In genomic region chr1:74397919-74398451, GRCm38 (mm10) we compare ENCODE assay signal across 8 mouse cellular contexts. TPM values are rescaled to one million over a fixed set of nuclear protein-coding genes. Genes with fewer than 3 reads are reported as not detected.
DNase-seq lines count a peak whose midpoint lies in the region; ATAC-seq and TF ChIP-seq lines count a peak whose summit lies in the region.

No protein-coding gene starts in this region.

- TF ChIP-seq CTCF in bone marrow macrophage, adult 2 months (IDR thresholded peaks at IDR 0.05; ENCODE audit: low read depth, low read length): 0 out of 2 replicates have a peak, but pooled peaks have one; percentile 10
- TF ChIP-seq CTCF in lung, adult 2 months (IDR thresholded peaks at IDR 0.05; ENCODE audit: insufficient read depth, low read length): peak; percentile 60

- peak overlapping the region; percentile 91 for H3K4me2 ChIP-seq in heart, embryonic 13.5 days
- peak overlapping the region; percentile 90 for H3K4me2 ChIP-seq in kidney, embryonic 15.5 days
- peak overlapping the region; percentile 75 for H3K4me2 ChIP-seq in neural tube, embryonic 14.5 days (ENCODE audit: low read depth, low read length)

- H3K27me3 ChIP-seq in heart, embryonic 13.5 days (replicated peaks): no peaks in the 10 kb centered on the region
- no peaks in the 10 kb centered on the region for H3K27me3 ChIP-seq in kidney, embryonic 15.5 days
- no peaks in the 10 kb centered on the region for H3K27me3 ChIP-seq in neural tube, embryonic 14.5 days (ENCODE audit: control insufficient read depth, insufficient read depth, low read length)

- peak overlapping the region; percentile 83 for H3K9ac ChIP-seq in heart, embryonic 13.5 days
- peak overlapping the region; percentile 55 for H3K9ac ChIP-seq in kidney, embryonic 15.5 days
- peak overlapping the region; percentile 46; the same call in 1 of the 2 replicates for H3K9ac ChIP-seq in neural tube, embryonic 14.5 days (replicated peaks; ENCODE audit: low read depth, low read length)

- peak; percentile 68 to 82 for DNase-seq in CD8-positive naive resting alpha-beta T cell, adult 2 months (ENCODE audit: low read depth in 2 of 2, low spot score in 2 of 2)
- peak; percentile 71 for DNase-seq in lung, adult 2 months
- peak; percentile 63 for DNase-seq in testis, postnatal 14 days (ENCODE audit: low spot score)

- no peak for TF ChIP-seq POLR2A in bone marrow macrophage, adult 2 months (IDR thresholded peaks at IDR 0.05; ENCODE audit: borderline replicate concordance, low read depth, low read length)
- TF ChIP-seq POLR2A in lung, adult 2 months (IDR thresholded peaks at IDR 0.05; ENCODE audit: borderline replicate concordance, extremely low read depth, low read depth, low read length): peak; percentile 16; the same call in 1 of the 2 replicates

- peaks cover 26% of the 10 kb centered on the region for H3K36me3 ChIP-seq in heart, embryonic 13.5 days
- peaks cover 24% of the 10 kb centered on the region for H3K36me3 ChIP-seq in kidney, embryonic 15.5 days
- peaks cover 9% of the 10 kb centered on the region for H3K36me3 ChIP-seq in neural tube, embryonic 14.5 days (ENCODE audit: control insufficient read depth, insufficient read depth, low read length)

- no peaks in the 10 kb centered on the region for H3K9me3 ChIP-seq in heart, embryonic 13.5 days
- H3K9me3 ChIP-seq in kidney, embryonic 15.5 days (replicated peaks): no peaks in the 10 kb centered on the region
- no peaks in the 10 kb centered on the region for H3K9me3 ChIP-seq in neural tube, embryonic 14.5 days (ENCODE audit: control insufficient read depth, low read length)

- ATAC-seq in erythroblast, adult 5-6 weeks (replicated peaks; ENCODE audit: low FRiP score, poor library complexity, severe bottlenecking): peak; percentile 40
- ATAC-seq in heart, embryonic 13.5 days (ENCODE audit: extremely low read depth, insufficient number of reproducible peaks, low FRiP score, low TSS enrichment): no peak
- ATAC-seq in kidney, embryonic 15.5 days (replicated peaks; ENCODE audit: low FRiP score): peak; percentile 57
- peak; percentile 49 for ATAC-seq in neural tube, embryonic 14.5 days (ENCODE audit: low read depth)

- peak overlapping the region; percentile 61 for H3K4me3 ChIP-seq in bone marrow macrophage, adult 2 months (ENCODE audit: insufficient read depth, low read length)
- peak overlapping the region; percentile 54 for H3K4me3 ChIP-seq in heart, embryonic 13.5 days
- H3K4me3 ChIP-seq in kidney, embryonic 15.5 days (replicated peaks): peak overlapping the region; percentile 48
- peak overlapping the region; percentile 65 for H3K4me3 ChIP-seq in lung, adult 2 months (replicated peaks; ENCODE audit: extremely low read depth, low read depth, low read length)
- peak overlapping the region; percentile 42 for H3K4me3 ChIP-seq in neural tube, embryonic 14.5 days (ENCODE audit: low read depth, low read length)

- peaks cover 6% of the 10 kb centered on the region for H3K4me1 ChIP-seq in bone marrow macrophage, adult 2 months (ENCODE audit: control insufficient read depth, insufficient read depth, low read length)
- peaks cover 28% of the 10 kb centered on the region for H3K4me1 ChIP-seq in heart, embryonic 13.5 days
- peaks cover 38% of the 10 kb centered on the region for H3K4me1 ChIP-seq in kidney, embryonic 15.5 days
- peaks cover 1% of the 10 kb centered on the region for H3K4me1 ChIP-seq in lung, adult 2 months (ENCODE audit: control insufficient read depth, insufficient read depth, low read length)
- 0 out of 2 replicates have a peak, but pooled peaks cover 4% of the 10 kb centered on the region for H3K4me1 ChIP-seq in neural tube, embryonic 14.5 days (ENCODE audit: control insufficient read depth, insufficient read depth, low read length)

- peak overlapping the region; percentile 78 for H3K27ac ChIP-seq in bone marrow macrophage, adult 2 months (ENCODE audit: insufficient read depth, low read depth, low read length)
- H3K27ac ChIP-seq in heart, embryonic 13.5 days (replicated peaks): peak overlapping the region; percentile 92
- H3K27ac ChIP-seq in kidney, embryonic 15.5 days: peak overlapping the region; percentile 97
- H3K27ac ChIP-seq in neural tube, embryonic 14.5 days (ENCODE audit: low read depth, low read length): peak overlapping the region; percentile 52; the same call in 1 of the 2 replicates

- 5% methylated on average over 11 of the region's 11 CpGs for WGBS in heart, embryonic 13.5 days
- WGBS in kidney, embryonic 15.5 days: 3% methylated on average over 11 of the region's 11 CpGs
- 3% methylated on average over 11 of the region's 11 CpGs for WGBS in lung, adult 2 months
- 4% methylated on average over 11 of the region's 11 CpGs for WGBS in neural tube, embryonic 14.5 days

RNA-seq across cellular contexts. Expression of gene Ctdsp1, which starts 6.7 kb away (rescaled TPM):
- polyA plus RNA-seq in bone marrow macrophage, adult 2 months (2012; ENCODE audit: insufficient read depth, insufficient read length, missing spikeins): 119 and 123 TPM in 2 replicates
- 30.7 and 40.5 TPM in 2 replicates for total RNA-seq in erythroblast, adult 5-6 weeks (2015; ENCODE audit: low replicate concordance)
- total RNA-seq in erythroblast, adult 5-6 weeks (2017; ENCODE audit: low replicate concordance): 10.5 and 22.8 TPM in 2 replicates
- polyA plus RNA-seq in heart, embryonic 13.5 days (2015; fragmentation: Nextera tagmentation; extraction: Ambion mirVana): 57.3 and 60.4 TPM in 2 replicates
- 81.1 and 82.0 TPM in 2 replicates for polyA plus RNA-seq in kidney, embryonic 15.5 days (2015; fragmentation: Nextera tagmentation; extraction: Ambion mirVana)
- polyA plus RNA-seq in lung, adult 2 months (2012; rRNA removed): 197 and 200 TPM in 2 replicates
- 12.5 and 19.0 TPM in 2 replicates for polyA plus RNA-seq in neural tube, embryonic 14.5 days (2014; fragmentation: Nextera tagmentation; extraction: Ambion mirVana)

RNA-seq across cellular contexts. Expression of gene Vil1, which starts 11.2 kb away (rescaled TPM):
- polyA plus RNA-seq in bone marrow macrophage, adult 2 months (2012; ENCODE audit: insufficient read depth, insufficient read length, missing spikeins): not detected in 2 replicates
- total RNA-seq in erythroblast, adult 5-6 weeks (2015; ENCODE audit: low replicate concordance): not detected in 2 replicates
- total RNA-seq in erythroblast, adult 5-6 weeks (2017; ENCODE audit: low replicate concordance): not detected in 2 replicates
- 0.19 and 0.45 TPM in 2 replicates for polyA plus RNA-seq in heart, embryonic 13.5 days (2015; fragmentation: Nextera tagmentation; extraction: Ambion mirVana)
- 11.5 and 12.3 TPM in 2 replicates for polyA plus RNA-seq in kidney, embryonic 15.5 days (2015; fragmentation: Nextera tagmentation; extraction: Ambion mirVana)
- polyA plus RNA-seq in lung, adult 2 months (2012; rRNA removed): 0.31 and 1.1 TPM in 2 replicates
- 0.17 and 0.20 TPM in 2 replicates for polyA plus RNA-seq in neural tube, embryonic 14.5 days (2014; fragmentation: Nextera tagmentation; extraction: Ambion mirVana)

RNA-seq across cellular contexts. Expression of gene Slc11a1, which starts 23.0 kb away (rescaled TPM):
- 539 and 588 TPM in 2 replicates for polyA plus RNA-seq in bone marrow macrophage, adult 2 months (2012; ENCODE audit: insufficient read depth, insufficient read length, missing spikeins)
- 20.2 and 37.0 TPM in 2 replicates for total RNA-seq in erythroblast, adult 5-6 weeks (2015; ENCODE audit: low replicate concordance)
- total RNA-seq in erythroblast, adult 5-6 weeks (2017; ENCODE audit: low replicate concordance): 3.0 and 12.7 TPM in 2 replicates
- 2.8 and 3.1 TPM in 2 replicates for polyA plus RNA-seq in heart, embryonic 13.5 days (2015; fragmentation: Nextera tagmentation; extraction: Ambion mirVana)
- 3.8 and 5.9 TPM in 2 replicates for polyA plus RNA-seq in kidney, embryonic 15.5 days (2015; fragmentation: Nextera tagmentation; extraction: Ambion mirVana)
- polyA plus RNA-seq in lung, adult 2 months (2012; rRNA removed): 33.3 and 41.8 TPM in 2 replicates
- polyA plus RNA-seq in neural tube, embryonic 14.5 days (2014; fragmentation: Nextera tagmentation; extraction: Ambion mirVana): 1.7 and 2.2 TPM in 2 replicates

RNA-seq across cellular contexts. Expression of gene Catip, which starts 36.1 kb away (rescaled TPM):
- 0.60 and 0.76 TPM in 2 replicates for polyA plus RNA-seq in bone marrow macrophage, adult 2 months (2012; ENCODE audit: insufficient read depth, insufficient read length, missing spikeins)
- not detected in 2 replicates for total RNA-seq in erythroblast, adult 5-6 weeks (2015; ENCODE audit: low replicate concordance)
- total RNA-seq in erythroblast, adult 5-6 weeks (2017; ENCODE audit: low replicate concordance): not detected in 2 replicates
- 0.33 and 0.38 TPM in 2 replicates for polyA plus RNA-seq in heart, embryonic 13.5 days (2015; fragmentation: Nextera tagmentation; extraction: Ambion mirVana)
- 0.67 and 0.82 TPM in 2 replicates for polyA plus RNA-seq in kidney, embryonic 15.5 days (2015; fragmentation: Nextera tagmentation; extraction: Ambion mirVana)
- polyA plus RNA-seq in lung, adult 2 months (2012; rRNA removed): 10.2 TPM in 2 replicates
- 0.86 and 1.1 TPM in 2 replicates for polyA plus RNA-seq in neural tube, embryonic 14.5 days (2014; fragmentation: Nextera tagmentation; extraction: Ambion mirVana)

Comparison
In these comparisons a context has a peak if more than half of its experiments do, and no peak if none do; other contexts are left out.
1. RNA of gene Slc11a1, which starts 23.0 kb away (polyA plus RNA-seq): 539 to 588 TPM in bone marrow macrophage, adult 2 months; 33.3 to 41.8 TPM in lung, adult 2 months, 3.8 to 5.9 TPM in kidney, embryonic 15.5 days, 2.8 to 3.1 TPM in heart, embryonic 13.5 days and 1.7 to 2.2 TPM in neural tube, embryonic 14.5 days; every median in the first group is over 10 times any median in the second.
2. Peak in every context shown above with its lines, with median percentiles within 50 percentile points of each other: DNase-seq, H3K27ac ChIP-seq, H3K4me3 ChIP-seq, H3K4me2 ChIP-seq and H3K9ac ChIP-seq.